Mouse (Mus musculus) cerebellum, adult 2 months (tissue): Measurements from ENCODE around the gene Gsk3b.

Source experiments
- CTCF ChIP-seq: fragments of 200-500 bp; IDR thresholded peaks from 2 replicates; pipeline ENCODE4 v1.5.1; 2011; ENCODE audit warnings: low read depth, mild to moderate bottlenecking, control low read depth, low read length, moderate library complexity, borderline replicate concordance; ENCODE audit not compliant: insufficient read depth
- POLR2A ChIP-seq: fragments of 200-500 bp; IDR thresholded peaks from 2 replicates; pipeline ENCODE4 v1.6.1; 2011; ENCODE audit warnings: low read length, control low read depth, borderline replicate concordance; ENCODE audit not compliant: insufficient read depth

DNA sequence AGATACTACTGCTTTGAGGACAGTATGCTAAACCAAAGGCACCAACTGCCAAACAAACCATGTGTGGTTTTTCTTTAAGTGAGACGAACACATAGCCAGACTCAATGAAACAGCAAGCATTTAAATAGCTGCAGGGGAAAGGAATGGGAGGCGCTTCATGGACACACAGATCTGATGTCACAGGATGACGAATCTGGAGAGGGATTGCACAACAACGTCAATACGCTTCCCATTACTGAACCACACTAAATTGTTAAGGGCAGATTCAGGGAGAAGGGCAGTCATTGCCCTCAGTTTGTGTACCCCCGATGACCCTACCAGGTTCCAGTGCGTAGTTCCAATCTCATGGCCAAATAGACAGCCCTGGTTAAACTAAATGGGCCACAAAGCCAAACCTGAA lies 197.0 kb downstream of the Gsk3b start:
- TF ChIP-seq POLR2A (no peak), CTCF (no peak)
